Mouse (Mus musculus): ENCODE data around the gene Cacna1i. TPM values are rescaled to one million over a fixed set of nuclear protein-coding genes. Genes with fewer than 3 reads are reported as not detected.

Cacna1i gene
- polyA plus RNA-seq, 1 experiment, result 0.30 TPM

- H3K4me1 ChIP-seq (replicated peaks; ENCODE audit: control insufficient read depth, insufficient read depth, low read length), result peaks cover 11% of the 10 kb centered on the region
- H3K4me3 ChIP-seq (ENCODE audit: control insufficient read depth, insufficient read depth, low read length), result no peak overlapping the region
- H3K36me3 ChIP-seq (ENCODE audit: control insufficient read depth, insufficient read depth, low read length), result no peaks in the 10 kb centered on the region
- no peak overlapping the region for H3K27ac ChIP-seq (ENCODE audit: control insufficient read depth, insufficient read depth, low read length)
- WGBS, result 60% methylated on average over 7 of the region's 7 CpGs
- no peak for DNase-seq
- TF ChIP-seq CTCF (IDR thresholded peaks at IDR 0.05; ENCODE audit: borderline replicate concordance, control insufficient read depth, extremely low read depth, insufficient read depth, low read length, poor library complexity), result no peak
- no peak for TF ChIP-seq POLR2A (IDR thresholded peaks at IDR 0.05; ENCODE audit: control insufficient read depth, extremely low read depth, insufficient read depth, low read length, poor library complexity)
- H3K27me3 ChIP-seq (ENCODE audit: control insufficient read depth, insufficient read depth, low read length), result no peaks in the 10 kb centered on the region
Measured at GRCm38 (mm10) chr15:80314731-80315130, 27.7 kb downstream of the Cacna1i start.

DNA sequence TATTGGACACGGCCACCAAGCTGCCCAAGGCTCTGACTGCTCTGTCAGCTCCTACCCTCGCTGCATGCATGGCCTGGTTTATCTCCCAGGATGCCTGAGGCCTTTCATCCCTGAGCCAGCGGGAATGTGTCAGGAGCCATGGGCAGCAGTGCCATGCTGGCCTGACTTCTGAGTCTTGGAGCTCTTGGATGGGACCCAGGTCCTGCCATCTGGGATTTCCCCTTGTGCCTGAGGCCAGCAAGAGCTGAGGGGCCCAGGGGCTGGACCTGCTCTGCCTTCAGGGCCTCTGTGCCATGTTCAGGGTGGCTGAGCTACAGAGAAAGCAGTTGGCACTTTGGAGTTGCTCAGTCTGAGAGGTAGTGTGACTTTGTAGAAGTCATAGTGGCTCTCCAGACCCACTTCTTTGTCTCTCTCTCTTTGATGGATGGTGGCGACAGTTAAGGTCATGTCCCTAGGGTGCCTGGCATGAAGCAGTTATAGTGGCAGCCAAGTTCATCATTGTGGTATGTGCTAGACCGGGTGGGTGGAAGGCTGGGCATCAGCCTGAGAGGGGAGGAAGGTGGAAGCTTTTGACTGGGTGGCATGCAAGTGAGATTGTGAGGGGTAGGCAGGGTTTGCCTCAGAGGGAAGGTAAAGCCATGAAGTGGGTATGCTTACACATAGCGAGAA is 30.1 kb downstream of the Cacna1i start:
- TF ChIP-seq POLR2A (IDR thresholded peaks at IDR 0.05; ENCODE audit: control insufficient read depth, extremely low read depth, insufficient read depth, low read length, poor library complexity) (no peak), CTCF (IDR thresholded peaks at IDR 0.05; ENCODE audit: borderline replicate concordance, control insufficient read depth, extremely low read depth, insufficient read depth, low read length, poor library complexity) (no peak)
- WGBS, result 96% methylated on average over 6 of the region's 6 CpGs

DNA sequence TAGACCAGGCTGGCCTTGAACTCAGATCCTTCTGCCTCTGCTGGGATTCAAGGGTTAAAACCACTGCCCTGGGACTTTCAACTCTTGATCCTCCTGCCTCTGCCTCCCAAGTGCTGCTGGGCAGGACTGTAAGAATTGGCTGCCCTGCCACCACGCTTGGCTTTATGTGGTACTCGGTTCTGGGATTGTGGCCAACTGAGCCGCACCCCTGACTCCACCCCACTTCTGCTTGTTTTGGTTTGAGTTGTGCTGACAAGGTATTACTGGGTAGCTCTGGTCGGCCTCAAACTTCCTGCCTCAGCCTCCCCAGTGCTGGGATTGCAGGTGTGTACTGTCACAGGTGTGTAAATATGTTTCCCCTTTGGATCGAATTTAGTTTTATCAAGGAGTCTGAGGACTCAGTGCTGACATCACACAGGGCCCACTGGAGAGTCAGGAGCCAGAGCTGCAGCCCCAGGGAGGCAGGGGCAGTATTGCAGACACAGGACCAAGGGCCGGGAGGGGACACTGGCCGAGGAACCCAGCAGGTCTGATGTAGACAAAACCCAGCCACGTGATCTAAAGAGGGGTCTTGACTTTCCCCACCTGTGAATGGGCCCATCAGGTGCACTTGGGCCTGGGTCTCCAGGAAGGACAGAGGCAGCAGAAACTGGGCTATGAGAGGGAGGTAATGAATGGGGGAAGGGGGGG is 30.9 kb downstream of the Cacna1i start:
- Histone ChIP-seq H3K4me3 (ENCODE audit: control insufficient read depth, insufficient read depth, low read length) (no peak overlapping the region), H3K36me3 (ENCODE audit: control insufficient read depth, insufficient read depth, low read length) (no peaks in the 10 kb centered on the region), H3K27ac (ENCODE audit: control insufficient read depth, insufficient read depth, low read length) (no peak overlapping the region), H3K4me1 (replicated peaks; ENCODE audit: control insufficient read depth, insufficient read depth, low read length) (peaks cover 18% of the 10 kb centered on the region), H3K27me3 (ENCODE audit: control insufficient read depth, insufficient read depth, low read length) (no peaks in the 10 kb centered on the region)
- DNase-seq, result no peak
- 36% methylated on average over 8 of the region's 8 CpGs for WGBS
- TF ChIP-seq CTCF (IDR thresholded peaks at IDR 0.05; ENCODE audit: borderline replicate concordance, control insufficient read depth, extremely low read depth, insufficient read depth, low read length, poor library complexity) (no peak), POLR2A (IDR thresholded peaks at IDR 0.05; ENCODE audit: control insufficient read depth, extremely low read depth, insufficient read depth, low read length, poor library complexity) (no peak)

More for the DNA sequence above, 30.1 kb downstream of the Cacna1i start:
- H3K27me3 ChIP-seq (ENCODE audit: control insufficient read depth, insufficient read depth, low read length), result no peaks in the 10 kb centered on the region
- no peak for DNase-seq
- H3K27ac ChIP-seq (ENCODE audit: control insufficient read depth, insufficient read depth, low read length), result no peak overlapping the region
- H3K4me1 ChIP-seq (replicated peaks; ENCODE audit: control insufficient read depth, insufficient read depth, low read length), result peaks cover 18% of the 10 kb centered on the region
- H3K36me3 ChIP-seq (ENCODE audit: control insufficient read depth, insufficient read depth, low read length), result no peaks in the 10 kb centered on the region
- no peak overlapping the region for H3K4me3 ChIP-seq (ENCODE audit: control insufficient read depth, insufficient read depth, low read length)

GRCm38 (mm10) chr15:80318543-80319255 is 31.7 kb downstream of the Cacna1i start:
- H3K27me3 ChIP-seq (ENCODE audit: control insufficient read depth, insufficient read depth, low read length), result no peaks in the 10 kb centered on the region
- no peaks in the 10 kb centered on the region for H3K36me3 ChIP-seq (ENCODE audit: control insufficient read depth, insufficient read depth, low read length)
- peaks cover 18% of the 10 kb centered on the region for H3K4me1 ChIP-seq (replicated peaks; ENCODE audit: control insufficient read depth, insufficient read depth, low read length)
- DNase-seq, result no peak
- H3K27ac ChIP-seq (ENCODE audit: control insufficient read depth, insufficient read depth, low read length), result no peak overlapping the region
- 33% methylated on average over 11 of the region's 11 CpGs for WGBS
- TF ChIP-seq CTCF (IDR thresholded peaks at IDR 0.05; ENCODE audit: borderline replicate concordance, control insufficient read depth, extremely low read depth, insufficient read depth, low read length, poor library complexity), result no peak
- no peak overlapping the region for H3K4me3 ChIP-seq (ENCODE audit: control insufficient read depth, insufficient read depth, low read length)

GRCm38 (mm10) chr15:80319315-80319714 is 32.3 kb downstream of the Cacna1i start:
- no peak for DNase-seq
- 46% methylated on average over 2 of the region's 2 CpGs for WGBS
- Histone ChIP-seq H3K36me3 (ENCODE audit: control insufficient read depth, insufficient read depth, low read length) (no peaks in the 10 kb centered on the region), H3K4me1 (replicated peaks; ENCODE audit: control insufficient read depth, insufficient read depth, low read length) (peaks cover 18% of the 10 kb centered on the region), H3K27ac (ENCODE audit: control insufficient read depth, insufficient read depth, low read length) (no peak overlapping the region), H3K27me3 (ENCODE audit: control insufficient read depth, insufficient read depth, low read length) (no peaks in the 10 kb centered on the region), H3K4me3 (ENCODE audit: control insufficient read depth, insufficient read depth, low read length) (no peak overlapping the region)
- TF ChIP-seq CTCF (IDR thresholded peaks at IDR 0.05; ENCODE audit: borderline replicate concordance, control insufficient read depth, extremely low read depth, insufficient read depth, low read length, poor library complexity), result no peak
- TF ChIP-seq POLR2A (IDR thresholded peaks at IDR 0.05; ENCODE audit: control insufficient read depth, extremely low read depth, insufficient read depth, low read length, poor library complexity), result no peak

DNA sequence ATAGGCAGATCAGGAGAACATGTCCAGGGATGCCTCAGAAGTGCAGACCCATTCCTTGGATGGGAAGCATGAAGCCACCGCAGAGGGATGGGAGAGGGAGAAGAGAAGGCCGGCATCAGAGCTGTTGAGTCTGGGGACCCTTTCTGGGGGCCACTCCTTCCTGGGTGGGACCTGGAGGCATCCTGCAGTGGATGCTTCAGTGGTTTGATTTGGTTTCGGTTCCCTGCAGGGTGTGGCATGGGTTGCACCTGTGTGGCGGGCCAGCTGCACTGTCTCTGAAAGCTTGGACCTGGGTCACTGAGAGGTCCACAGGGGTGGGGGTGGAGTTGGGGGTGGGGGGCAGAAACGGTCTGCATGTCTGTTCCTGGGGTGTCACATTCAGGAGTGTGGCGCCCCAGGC is 32.9 kb downstream of the Cacna1i start:
- TF ChIP-seq CTCF (IDR thresholded peaks at IDR 0.05; ENCODE audit: borderline replicate concordance, control insufficient read depth, extremely low read depth, insufficient read depth, low read length, poor library complexity) (no peak), POLR2A (IDR thresholded peaks at IDR 0.05; ENCODE audit: control insufficient read depth, extremely low read depth, insufficient read depth, low read length, poor library complexity) (no peak)
- no peak for DNase-seq
- Histone ChIP-seq H3K36me3 (ENCODE audit: control insufficient read depth, insufficient read depth, low read length) (no peaks in the 10 kb centered on the region), H3K4me1 (replicated peaks; ENCODE audit: control insufficient read depth, insufficient read depth, low read length) (peaks cover 18% of the 10 kb centered on the region), H3K27ac (ENCODE audit: control insufficient read depth, insufficient read depth, low read length) (no peak overlapping the region), H3K4me3 (ENCODE audit: control insufficient read depth, insufficient read depth, low read length) (no peak overlapping the region), H3K27me3 (ENCODE audit: control insufficient read depth, insufficient read depth, low read length) (no peaks in the 10 kb centered on the region)
- WGBS, result 38% methylated on average over 6 of the region's 6 CpGs
